Comparison of ENCODE assay signal across 8 mouse cellular contexts in genomic region chr13:23583387-23584068, GRCm38 (mm10). TPM values are rescaled to one million over a fixed set of nuclear protein-coding genes. Genes with fewer than 3 reads are reported as not detected.
DNase-seq lines count a peak whose midpoint lies in the region; ATAC-seq and TF ChIP-seq lines count a peak whose summit lies in the region.

No protein-coding gene starts in this region.

- no peaks in the 10 kb centered on the region for H3K27me3 ChIP-seq in heart, postnatal 0 days (ENCODE audit: control insufficient read depth, insufficient read depth, low read length)
- H3K27me3 ChIP-seq in embryonic facial prominence, embryonic 10.5 days (replicated peaks; ENCODE audit: low read depth, poor library complexity, severe bottlenecking): no peaks in the 10 kb centered on the region
- no peaks in the 10 kb centered on the region for H3K27me3 ChIP-seq in limb, embryonic 13.5 days

- no peak overlapping the region for H3K4me3 ChIP-seq in heart, postnatal 0 days (ENCODE audit: low read depth, low read length)
- H3K4me3 ChIP-seq in embryonic facial prominence, embryonic 10.5 days: peak overlapping the region; percentile 65; the same call in 1 of the 2 replicates
- H3K4me3 ChIP-seq in limb, embryonic 13.5 days: peak overlapping the region; percentile 19; the same call in 1 of the 2 replicates

- no peak overlapping the region for H3K4me2 ChIP-seq in heart, postnatal 0 days (ENCODE audit: low read depth, low read length)
- H3K4me2 ChIP-seq in limb, embryonic 13.5 days (replicated peaks): peak overlapping the region; percentile 87

- H3K9ac ChIP-seq in heart, postnatal 0 days (replicated peaks; ENCODE audit: low read depth, low read length): no peak overlapping the region
- H3K9ac ChIP-seq in limb, embryonic 13.5 days: 0 out of 2 replicates have a peak overlapping the region, but pooled peaks have one; percentile 19

- DNase-seq in heart, postnatal 0 days (ENCODE audit: low spot score): no peak
- no peak for DNase-seq in heart, postnatal 36 days
- peak; percentile 54 for DNase-seq in 416B (ENCODE audit: low read depth)
- peak; percentile 13 for DNase-seq in embryonic facial prominence, embryonic 10.5 days (ENCODE audit: low spot score)
- no peak for DNase-seq in adrenal gland, postnatal 14 days
- DNase-seq in c-Kit-positive CD71-positive TER-119-positive erythroid progenitor cells, embryonic 14.5 days (ENCODE audit: low spot score): no peak
- DNase-seq in adrenal gland, adult 8-10 months: no peak

- H3K36me3 ChIP-seq in heart, postnatal 0 days (replicated peaks; ENCODE audit: control insufficient read depth, insufficient read depth, low read length): no peaks in the 10 kb centered on the region
- no peaks in the 10 kb centered on the region for H3K36me3 ChIP-seq in embryonic facial prominence, embryonic 10.5 days (replicated peaks)
- H3K36me3 ChIP-seq in limb, embryonic 13.5 days: no peaks in the 10 kb centered on the region

- TF ChIP-seq CTCF in heart, postnatal 0 days (IDR thresholded peaks at IDR 0.05; ENCODE audit: low read depth): no peak

- no peak for ATAC-seq in heart, postnatal 0 days (ENCODE audit: insufficient read depth, low read depth)
- no peak for ATAC-seq in limb, embryonic 13.5 days (ENCODE audit: low FRiP score, low read depth)

- peaks cover 24% of the 10 kb centered on the region; the same call in 1 of the 2 replicates for H3K4me1 ChIP-seq in heart, postnatal 0 days (ENCODE audit: control insufficient read depth, insufficient read depth)
- peaks cover 34% of the 10 kb centered on the region for H3K4me1 ChIP-seq in embryonic facial prominence, embryonic 10.5 days
- peaks cover 37% of the 10 kb centered on the region for H3K4me1 ChIP-seq in limb, embryonic 13.5 days

- no peak for TF ChIP-seq EP300 in heart, postnatal 0 days (IDR thresholded peaks at IDR 0.05; ENCODE audit: low read depth)

- peak overlapping the region; percentile 28; the same call in 1 of the 2 replicates for H3K27ac ChIP-seq in heart, postnatal 0 days (ENCODE audit: low read depth)
- peak overlapping the region; percentile 94 for H3K27ac ChIP-seq in embryonic facial prominence, embryonic 10.5 days (replicated peaks)
- peak overlapping the region; percentile 92 for H3K27ac ChIP-seq in limb, embryonic 13.5 days

- intact Hi-C loops in heart, postnatal 36 days (cut with DNase I): loop anchor here (2.0 to 10.0 kb wide), 8 partner anchors 39 to 1869 kb away; partner anchors contain the start of genes Hist1h1b, Hist1h1e, Hist1h1t and Hist1h2ac

- H3K9me3 ChIP-seq in heart, postnatal 0 days (replicated peaks; ENCODE audit: control insufficient read depth, low read length): no peaks in the 10 kb centered on the region
- no peaks in the 10 kb centered on the region for H3K9me3 ChIP-seq in embryonic facial prominence, embryonic 10.5 days
- no peaks in the 10 kb centered on the region for H3K9me3 ChIP-seq in limb, embryonic 13.5 days

RNA-seq across cellular contexts. Expression of gene Hist1h4d, which starts 2.1 kb away (rescaled TPM):
- 1,649 and 2,136 TPM in 2 replicates for total RNA-seq in heart, postnatal 0 days (2014; rRNA removed; ENCODE audit: low replicate concordance)
- 18.8 and 21.2 TPM in 2 replicates for polyA plus RNA-seq in heart, postnatal 0 days (2015; fragmentation: Nextera tagmentation; extraction: Ambion mirVana)
- total RNA-seq in heart, postnatal 36 days (2021): 10 to 100 TPM; 61.5 to 67.6 TPM
- polyA plus RNA-seq in embryonic facial prominence, embryonic 10.5 days (2016; fragmentation: Nextera tagmentation; extraction: Ambion mirVana): 97.2 and 97.7 TPM in 2 replicates
- polyA plus RNA-seq in limb, embryonic 13.5 days (2015; fragmentation: Nextera tagmentation; extraction: Ambion mirVana): 126 and 130 TPM in 2 replicates
- 250 and 265 TPM in 2 replicates for total RNA-seq in adrenal gland, postnatal 14 days (2021)
- total RNA-seq in adrenal gland, adult 8-10 months (2022): 100 to 1,000 TPM; 116 to 151 (median 145) TPM

RNA-seq across cellular contexts. Expression of gene Hist1h3d, which starts 8.0 kb away (rescaled TPM):
- 116 and 155 TPM in 2 replicates for total RNA-seq in heart, postnatal 0 days (2014; rRNA removed; ENCODE audit: low replicate concordance)
- 1.2 and 1.8 TPM in 2 replicates for polyA plus RNA-seq in heart, postnatal 0 days (2015; fragmentation: Nextera tagmentation; extraction: Ambion mirVana)
- total RNA-seq in heart, postnatal 36 days (2021): 1 to 10 TPM; 3.1 to 4.8 TPM
- polyA plus RNA-seq in embryonic facial prominence, embryonic 10.5 days (2016; fragmentation: Nextera tagmentation; extraction: Ambion mirVana): 9.3 and 10.5 TPM in 2 replicates
- 7.8 and 8.4 TPM in 2 replicates for polyA plus RNA-seq in limb, embryonic 13.5 days (2015; fragmentation: Nextera tagmentation; extraction: Ambion mirVana)
- 27.2 and 39.2 TPM in 2 replicates for total RNA-seq in adrenal gland, postnatal 14 days (2021)
- 1 to 10 TPM; 2.9 to 4.8 (median 3.3) TPM for total RNA-seq in adrenal gland, adult 8-10 months (2022)

RNA-seq across cellular contexts. Expression of gene Hist1h2ad, which starts 9.3 kb away (rescaled TPM):
- 568 and 769 TPM in 2 replicates for total RNA-seq in heart, postnatal 0 days (2014; rRNA removed; ENCODE audit: low replicate concordance)
- 0.27 and 1.8 TPM in 2 replicates for polyA plus RNA-seq in heart, postnatal 0 days (2015; fragmentation: Nextera tagmentation; extraction: Ambion mirVana)
- 1 to 10 TPM; 2.9 to 4.6 TPM for total RNA-seq in heart, postnatal 36 days (2021)
- polyA plus RNA-seq in embryonic facial prominence, embryonic 10.5 days (2016; fragmentation: Nextera tagmentation; extraction: Ambion mirVana): 0.97 and 3.8 TPM in 2 replicates
- 1.0 and 3.0 TPM in 2 replicates for polyA plus RNA-seq in limb, embryonic 13.5 days (2015; fragmentation: Nextera tagmentation; extraction: Ambion mirVana)
- total RNA-seq in adrenal gland, postnatal 14 days (2021): 12.6 and 14.1 TPM in 2 replicates
- total RNA-seq in adrenal gland, adult 8-10 months (2022): 1 to 10 TPM; 4.8 to 9.8 (median 5.8) TPM

RNA-seq across cellular contexts. Expression of gene Hist1h2bf, which starts 9.5 kb away (rescaled TPM):
- 603 and 951 TPM in 2 replicates for total RNA-seq in heart, postnatal 0 days (2014; rRNA removed; ENCODE audit: low replicate concordance)
- 1.3 and 1.6 TPM in 2 replicates for polyA plus RNA-seq in heart, postnatal 0 days (2015; fragmentation: Nextera tagmentation; extraction: Ambion mirVana)
- 10 to 100 TPM; 13.1 to 14.6 TPM for total RNA-seq in heart, postnatal 36 days (2021)
- 4.0 and 4.8 TPM in 2 replicates for polyA plus RNA-seq in embryonic facial prominence, embryonic 10.5 days (2016; fragmentation: Nextera tagmentation; extraction: Ambion mirVana)
- polyA plus RNA-seq in limb, embryonic 13.5 days (2015; fragmentation: Nextera tagmentation; extraction: Ambion mirVana): 9.1 and 16.5 TPM in 2 replicates
- total RNA-seq in adrenal gland, postnatal 14 days (2021): 127 and 167 TPM in 2 replicates
- 10 to 100 TPM; 18.7 to 29.5 (median 23.2) TPM for total RNA-seq in adrenal gland, adult 8-10 months (2022)

RNA-seq across cellular contexts. Expression of gene Hist1h2bg, which starts 12.3 kb away (rescaled TPM):
- total RNA-seq in heart, postnatal 0 days (2014; rRNA removed; ENCODE audit: low replicate concordance): 1,110 and 1,666 TPM in 2 replicates
- polyA plus RNA-seq in heart, postnatal 0 days (2015; fragmentation: Nextera tagmentation; extraction: Ambion mirVana): 2.5 and 4.3 TPM in 2 replicates
- total RNA-seq in heart, postnatal 36 days (2021): 10 to 100 TPM; 38.1 to 41.0 TPM
- 7.0 and 9.8 TPM in 2 replicates for polyA plus RNA-seq in embryonic facial prominence, embryonic 10.5 days (2016; fragmentation: Nextera tagmentation; extraction: Ambion mirVana)
- 11.2 and 14.4 TPM in 2 replicates for polyA plus RNA-seq in limb, embryonic 13.5 days (2015; fragmentation: Nextera tagmentation; extraction: Ambion mirVana)
- 288 and 319 TPM in 2 replicates for total RNA-seq in adrenal gland, postnatal 14 days (2021)
- total RNA-seq in adrenal gland, adult 8-10 months (2022): 10 to 100 TPM; 55.2 to 81.2 (median 75.0) TPM

Comparison
In these comparisons a context has a peak if more than half of its experiments do, and no peak if none do; other contexts are left out.
1. RNA of gene Hist1h2ad, which starts 9.3 kb away (total RNA-seq): 568 to 769 TPM in heart, postnatal 0 days; 12.6 to 14.1 TPM in adrenal gland, postnatal 14 days, 4.8 to 9.8 TPM in adrenal gland, adult 8-10 months and 2.9 to 4.6 TPM in heart, postnatal 36 days; every median in the first group is over 10 times any median in the second.
2. DNase-seq: peak in 416B (single experiment) and embryonic facial prominence, embryonic 10.5 days (single experiment); none in heart, postnatal 0 days (single experiment), heart, postnatal 36 days (0 of 2), adrenal gland, postnatal 14 days (single experiment), c-Kit-positive CD71-positive TER-119-positive erythroid progenitor cells, embryonic 14.5 days (single experiment) and adrenal gland, adult 8-10 months (single experiment).
3. H3K27ac ChIP-seq: peak in every context shown above with its lines; median percentile 94 in embryonic facial prominence, embryonic 10.5 days; 92 in limb, embryonic 13.5 days; 28 in heart, postnatal 0 days.